Mouse (Mus musculus) heart, adult 9 months (tissue): Measurements from ENCODE around the gene Ntrk2.

ENCODE experiments used
- DNase-seq, 2 experiments: peaks; one replicate each; pipeline ENCODE4 v3.0.0; 2022; ENCODE audit warnings: low spot score in 2 of 2

The Ntrk2 gene

GRCm38 (mm10) chr13:59114684-59115083 is 308.3 kb downstream of the Ntrk2 start:
- DNase-seq, result no peak

GRCm38 (mm10) chr13:59115551-59115950 is 309.2 kb downstream of the Ntrk2 start:
- no peak for DNase-seq

GRCm38 (mm10) chr13:59117233-59117632 is 310.9 kb downstream of the Ntrk2 start:
- no peak for DNase-seq

- DNase-seq, result no peak
Observed at GRCm38 (mm10) chr13:59119596-59120394, 313.4 kb downstream of the Ntrk2 start.

GRCm38 (mm10) chr13:59143141-59143744 is 336.9 kb downstream of the Ntrk2 start:
- no peak for DNase-seq

GRCm38 (mm10) chr13:59144321-59144856 is 338.0 kb downstream of the Ntrk2 start:
- no peak for DNase-seq

GRCm38 (mm10) chr13:59145677-59146555 is 339.5 kb downstream of the Ntrk2 start:
- DNase-seq, result peak; percentile 10 to 32

- DNase-seq, result no peak
Observed at GRCm38 (mm10) chr13:59146616-59147015, 340.2 kb downstream of the Ntrk2 start.

GRCm38 (mm10) chr13:59147976-59148375 is 341.6 kb downstream of the Ntrk2 start:
- no peak for DNase-seq

GRCm38 (mm10) chr13:59148793-59149192 is 342.4 kb downstream of the Ntrk2 start:
- DNase-seq, result no peak

GRCm38 (mm10) chr13:59164015-59164414 is 357.6 kb downstream of the Ntrk2 start:
- DNase-seq, result no peak

GRCm38 (mm10) chr13:59173840-59174239 is 367.5 kb downstream of the Ntrk2 start:
- no peak for DNase-seq

GRCm38 (mm10) chr13:59176021-59176420 is 369.7 kb downstream of the Ntrk2 start:
- no peak for DNase-seq

GRCm38 (mm10) chr13:59176485-59176884 is 370.1 kb downstream of the Ntrk2 start:
- DNase-seq, result no peak

- DNase-seq, result no peak
Observed at GRCm38 (mm10) chr13:59177003-59177402, 370.6 kb downstream of the Ntrk2 start.

- no peak for DNase-seq
Observed at GRCm38 (mm10) chr13:59179986-59180385, 373.6 kb downstream of the Ntrk2 start.

- DNase-seq, result no peak
Observed at GRCm38 (mm10) chr13:59180781-59181180, 374.4 kb downstream of the Ntrk2 start.

GRCm38 (mm10) chr13:59181188-59181947 is 375.0 kb downstream of the Ntrk2 start:
- DNase-seq, result no peak

- no peak for DNase-seq
Observed at GRCm38 (mm10) chr13:59182630-59183029, 376.3 kb downstream of the Ntrk2 start.
